8 mouse cellular contexts compared by ENCODE assay signal in the genomic region with DNA sequence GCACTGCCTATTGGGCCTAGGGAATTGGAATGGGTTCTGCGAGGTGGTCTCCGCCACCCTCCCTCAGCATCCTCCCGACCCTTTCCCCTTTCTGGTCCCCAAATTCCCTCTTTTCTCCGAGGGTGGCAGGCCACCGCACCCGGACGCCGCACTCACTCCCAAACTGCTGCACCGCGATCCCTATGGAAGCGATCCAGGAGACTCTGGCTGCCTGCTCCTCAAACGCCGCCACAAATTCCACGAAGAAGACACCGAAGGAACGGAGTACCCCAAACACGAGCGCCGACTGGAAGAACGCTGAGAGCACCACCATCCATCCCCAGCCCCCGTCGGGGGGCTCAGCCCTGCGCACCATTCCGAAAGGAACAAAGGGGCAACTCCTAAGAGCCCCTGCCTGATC. TPM values are rescaled to one million over a fixed set of nuclear protein-coding genes. Genes with fewer than 3 reads are reported as not detected.
A peak's percentile ranks its signal among the peaks of the same experiment; 100 is the strongest.
DNase-seq lines count a peak whose midpoint lies in the region; ATAC-seq and TF ChIP-seq lines count a peak whose summit lies in the region.

No protein-coding gene starts in this region.

- 2% methylated on average over 24 of the region's 24 CpGs for WGBS in heart, postnatal 0 days
- WGBS in midbrain, embryonic 10.5 days, result under 1% methylated on average over 24 of the region's 24 CpGs

- peak overlapping the region; percentile 93 for H3K4me2 ChIP-seq in heart, postnatal 0 days (ENCODE audit: low read depth, low read length)

- H3K27me3 ChIP-seq in heart, postnatal 0 days (ENCODE audit: control insufficient read depth, insufficient read depth, low read length), result peaks cover 17% of the 10 kb centered on the region
- H3K27me3 ChIP-seq in midbrain, embryonic 10.5 days (ENCODE audit: low read depth, poor library complexity, severe bottlenecking), result peaks cover 64% of the 10 kb centered on the region

- peaks cover 13% of the 10 kb centered on the region; the same call in 1 of the 2 replicates for H3K4me1 ChIP-seq in heart, postnatal 0 days (ENCODE audit: control insufficient read depth, insufficient read depth)
- H3K4me1 ChIP-seq in midbrain, embryonic 10.5 days, result peaks cover 49% of the 10 kb centered on the region

- no peak for TF ChIP-seq EP300 in heart, postnatal 0 days (IDR thresholded peaks at IDR 0.05; ENCODE audit: low read depth)

- peak overlapping the region; percentile 59 for H3K9ac ChIP-seq in heart, postnatal 0 days (replicated peaks; ENCODE audit: low read depth, low read length)

- TF ChIP-seq CTCF in layer of hippocampus, adult 2 months (conservative IDR thresholded peaks at IDR 0.05), result no peak
- TF ChIP-seq CTCF in heart, postnatal 0 days (IDR thresholded peaks at IDR 0.05; ENCODE audit: low read depth), result no peak

- H3K36me3 ChIP-seq in heart, postnatal 0 days (replicated peaks; ENCODE audit: control insufficient read depth, insufficient read depth, low read length), result no peaks in the 10 kb centered on the region; the same call in 1 of the 2 replicates
- H3K36me3 ChIP-seq in midbrain, embryonic 10.5 days, result peaks cover 17% of the 10 kb centered on the region

- DNase-seq in layer of hippocampus, adult 2 months (ENCODE audit: low spot score in 2 of 2), result no peak
- DNase-seq in layer of hippocampus, adult 9-10 months (ENCODE audit: low spot score), result no peak
- DNase-seq in cerebellum, postnatal 10 days, result peak; percentile 65 to 77
- no peak for DNase-seq in heart, postnatal 0 days (ENCODE audit: low spot score)
- no peak for DNase-seq in midbrain, embryonic 10.5 days (ENCODE audit: low spot score)
- DNase-seq in embryo, embryonic 10.5 days (ENCODE audit: low spot score), result no peak
- no peak for DNase-seq in layer of hippocampus, adult 18-20 months (ENCODE audit: low spot score in 2 of 2)
- DNase-seq in frontal cortex, postnatal 25 days (ENCODE audit: low spot score in 2 of 2), result no peak

- ATAC-seq in heart, postnatal 0 days (ENCODE audit: insufficient read depth, low read depth), result no peak

- peak overlapping the region; percentile 73 for H3K4me3 ChIP-seq in layer of hippocampus, adult 2 months
- peak overlapping the region; percentile 48 for H3K4me3 ChIP-seq in heart, postnatal 0 days (ENCODE audit: low read depth, low read length)
- peak overlapping the region; percentile 73 for H3K4me3 ChIP-seq in midbrain, embryonic 10.5 days

- peak overlapping the region; percentile 97 for H3K27ac ChIP-seq in layer of hippocampus, adult 2 months
- peak overlapping the region; percentile 35 for H3K27ac ChIP-seq in heart, postnatal 0 days (ENCODE audit: low read depth)
- peak overlapping the region; percentile 91 for H3K27ac ChIP-seq in midbrain, embryonic 10.5 days (replicated peaks)

- H3K9me3 ChIP-seq in heart, postnatal 0 days (replicated peaks; ENCODE audit: control insufficient read depth, low read length), result no peaks in the 10 kb centered on the region
- no peaks in the 10 kb centered on the region for H3K9me3 ChIP-seq in midbrain, embryonic 10.5 days (replicated peaks)

RNA-seq across cellular contexts. Expression of gene Slc16a13, which starts 0.5 kb away (rescaled TPM):
- 10 to 100 TPM in 1 of 2 experiments, 1 to 10 TPM in 1; 7.9 to 11.0 TPM for total RNA-seq in layer of hippocampus, adult 2 months (2021)
- 3.1 and 5.5 TPM in 2 replicates for total RNA-seq in heart, postnatal 0 days (2014; rRNA removed; ENCODE audit: low replicate concordance)
- 4.4 and 4.5 TPM in 2 replicates for polyA plus RNA-seq in heart, postnatal 0 days (2015; fragmentation: Nextera tagmentation; extraction: Ambion mirVana)
- polyA plus RNA-seq in midbrain, embryonic 10.5 days (2016; fragmentation: Nextera tagmentation; extraction: Ambion mirVana), result 16.0 and 18.9 TPM in 2 replicates
- total RNA-seq in layer of hippocampus, adult 18-20 months (2021), result 1 to 10 TPM; 6.2 to 9.0 TPM

RNA-seq across cellular contexts. Expression of gene Slc16a11, which starts 7.8 kb away (rescaled TPM):
- total RNA-seq in layer of hippocampus, adult 2 months (2021), result 10 to 100 TPM; 35.2 to 47.0 TPM
- 3.1 TPM in 1 of 2 replicates, not detected in the other for total RNA-seq in heart, postnatal 0 days (2014; rRNA removed; ENCODE audit: low replicate concordance)
- polyA plus RNA-seq in heart, postnatal 0 days (2015; fragmentation: Nextera tagmentation; extraction: Ambion mirVana), result 0.25 and 0.58 TPM in 2 replicates
- 1.2 and 1.3 TPM in 2 replicates for polyA plus RNA-seq in midbrain, embryonic 10.5 days (2016; fragmentation: Nextera tagmentation; extraction: Ambion mirVana)
- 10 to 100 TPM; 28.6 to 30.6 TPM for total RNA-seq in layer of hippocampus, adult 18-20 months (2021)

RNA-seq across cellular contexts. Expression of gene Bcl6b, which starts 9.3 kb away (rescaled TPM):
- total RNA-seq in layer of hippocampus, adult 2 months (2021), result 1 to 10 TPM in 1 of 2 experiments, under 1 TPM in 1; 0.83 to 1.4 TPM
- total RNA-seq in heart, postnatal 0 days (2014; rRNA removed; ENCODE audit: low replicate concordance), result 12.8 and 44.1 TPM in 2 replicates
- 16.8 and 18.9 TPM in 2 replicates for polyA plus RNA-seq in heart, postnatal 0 days (2015; fragmentation: Nextera tagmentation; extraction: Ambion mirVana)
- 4.8 and 5.0 TPM in 2 replicates for polyA plus RNA-seq in midbrain, embryonic 10.5 days (2016; fragmentation: Nextera tagmentation; extraction: Ambion mirVana)
- 1 to 10 TPM in 1 of 2 experiments, under 1 TPM in 1; 0.92 to 1.1 TPM for total RNA-seq in layer of hippocampus, adult 18-20 months (2021)

RNA-seq across cellular contexts. Expression of gene 0610010K14Rik, which starts 17.4 kb away (rescaled TPM):
- 10 to 100 TPM; 43.8 to 48.7 TPM for total RNA-seq in layer of hippocampus, adult 2 months (2021)
- total RNA-seq in heart, postnatal 0 days (2014; rRNA removed; ENCODE audit: low replicate concordance), result 47.7 and 60.5 TPM in 2 replicates
- 96.5 and 102 TPM in 2 replicates for polyA plus RNA-seq in heart, postnatal 0 days (2015; fragmentation: Nextera tagmentation; extraction: Ambion mirVana)
- polyA plus RNA-seq in midbrain, embryonic 10.5 days (2016; fragmentation: Nextera tagmentation; extraction: Ambion mirVana), result 241 and 244 TPM in 2 replicates
- 10 to 100 TPM; 39.7 to 45.9 TPM for total RNA-seq in layer of hippocampus, adult 18-20 months (2021)

RNA-seq across cellular contexts. Expression of gene Gm21988, which starts 19.3 kb away (rescaled TPM):
- 1 to 10 TPM; 3.9 to 4.3 TPM for total RNA-seq in layer of hippocampus, adult 2 months (2021)
- 6.8 and 15.2 TPM in 2 replicates for total RNA-seq in heart, postnatal 0 days (2014; rRNA removed; ENCODE audit: low replicate concordance)
- polyA plus RNA-seq in heart, postnatal 0 days (2015; fragmentation: Nextera tagmentation; extraction: Ambion mirVana), result 7.5 and 8.6 TPM in 2 replicates
- polyA plus RNA-seq in midbrain, embryonic 10.5 days (2016; fragmentation: Nextera tagmentation; extraction: Ambion mirVana), result 9.6 and 10.7 TPM in 2 replicates
- 1 to 10 TPM; 5.6 to 6.7 TPM for total RNA-seq in layer of hippocampus, adult 18-20 months (2021)

Comparison
In these comparisons a context has a peak if more than half of its experiments do, and no peak if none do; other contexts are left out.
1. DNase-seq: peak in cerebellum, postnatal 10 days (2 of 2); none in layer of hippocampus, adult 2 months (0 of 2), layer of hippocampus, adult 9-10 months (single experiment), heart, postnatal 0 days (single experiment), midbrain, embryonic 10.5 days (single experiment), embryo, embryonic 10.5 days (single experiment), layer of hippocampus, adult 18-20 months (0 of 2) and frontal cortex, postnatal 25 days (0 of 2).
2. H3K27ac ChIP-seq: peak in every context shown above with its lines; median percentile 97 in layer of hippocampus, adult 2 months; 91 in midbrain, embryonic 10.5 days; 35 in heart, postnatal 0 days.
3. Peak in every context shown above with its lines, with median percentiles within 50 percentile points of each other: H3K4me3 ChIP-seq.